Mouse (Mus musculus): ENCODE results near the gene Tas2r135.

The Tas2r135 gene

DNA sequence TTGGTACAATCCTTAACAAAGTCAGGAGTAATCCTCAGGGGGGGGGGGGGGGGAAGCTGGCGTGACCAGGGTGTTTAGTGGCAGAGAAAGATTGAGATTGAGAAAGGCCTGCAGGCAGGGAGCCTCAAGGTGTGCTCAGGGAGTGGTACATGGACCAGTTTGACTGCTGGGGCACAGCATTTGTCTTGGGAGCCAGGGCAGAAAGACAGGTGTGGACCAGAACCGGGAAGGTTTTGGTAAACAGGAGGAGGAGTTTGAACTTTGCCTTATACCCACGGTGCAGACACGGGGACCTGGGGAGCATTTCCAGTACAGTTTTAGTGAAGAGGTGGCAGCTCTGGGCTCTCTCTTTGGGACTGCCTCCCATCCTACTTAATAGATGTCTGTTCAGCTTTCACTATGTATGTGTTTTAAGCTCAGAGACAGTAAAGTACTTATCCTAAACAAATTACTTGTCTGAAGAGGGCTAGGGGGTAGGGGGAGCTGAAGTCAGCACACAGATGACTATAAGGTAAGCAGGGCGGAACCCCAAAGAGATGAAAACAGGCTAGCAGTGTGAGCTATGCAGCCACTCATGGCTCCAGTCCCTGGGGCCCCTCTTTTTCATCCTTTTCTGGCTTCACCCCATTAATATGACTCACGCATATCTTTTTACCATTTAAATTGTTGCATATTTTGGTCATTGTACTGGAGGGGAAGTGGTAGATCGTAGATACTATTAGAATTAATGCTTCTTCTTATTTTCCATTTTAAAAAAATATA is 31.4 kb upstream of the Tas2r135 start:
- in situ Hi-C loops (cut with MboI, MseI), result no loop called here

DNA sequence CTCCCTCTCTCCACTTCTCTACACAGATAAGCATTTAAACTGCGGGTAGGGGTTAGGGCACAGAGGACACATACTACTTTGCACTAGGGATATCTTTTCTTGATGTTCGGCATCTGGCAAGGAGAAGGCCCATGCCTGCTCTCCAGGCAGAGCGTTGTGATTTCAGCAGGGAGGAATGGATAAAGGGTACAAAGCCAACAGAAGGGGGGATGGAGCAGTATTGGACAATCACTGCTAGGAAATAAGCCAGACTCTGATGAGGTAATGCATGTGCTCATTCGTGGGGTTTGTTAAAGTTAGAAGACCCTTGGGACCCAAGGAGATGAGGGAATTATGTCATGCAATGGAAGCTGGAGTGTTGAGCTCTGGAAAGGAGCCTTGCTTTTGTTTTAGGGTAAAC is 30.5 kb upstream of the Tas2r135 start:
- in situ Hi-C loops (cut with MboI, MseI), result loop anchor here (5.0 to 25.0 kb wide), 4 partner anchors 57 to 1288 kb away; partner anchors contain the start of gene Tpk1

DNA sequence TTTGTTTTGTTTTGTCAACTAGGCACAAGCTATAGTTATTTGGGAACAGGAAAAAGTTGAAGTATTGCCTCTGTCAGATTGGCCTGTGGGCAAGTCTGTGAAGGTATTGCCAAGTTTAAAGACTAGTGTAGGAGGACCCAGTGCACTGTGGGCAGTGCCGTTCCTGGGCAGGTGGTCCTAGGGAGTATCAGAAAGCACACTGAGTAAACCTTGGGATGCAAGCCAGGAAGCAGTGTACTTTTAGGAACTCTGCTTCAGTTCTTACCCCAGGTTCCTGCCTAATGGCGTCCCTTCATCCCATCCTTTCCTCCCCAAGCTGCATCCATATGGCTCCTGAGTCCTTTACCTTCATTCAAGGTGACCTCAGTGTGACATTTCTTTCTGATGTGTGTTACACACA is 30.1 kb upstream of the Tas2r135 start:
- in situ Hi-C loops (cut with MboI, MseI), result loop anchor here (5.0 to 25.0 kb wide), 4 partner anchors 58 to 1287 kb away; partner anchors contain the start of gene Tpk1

DNA sequence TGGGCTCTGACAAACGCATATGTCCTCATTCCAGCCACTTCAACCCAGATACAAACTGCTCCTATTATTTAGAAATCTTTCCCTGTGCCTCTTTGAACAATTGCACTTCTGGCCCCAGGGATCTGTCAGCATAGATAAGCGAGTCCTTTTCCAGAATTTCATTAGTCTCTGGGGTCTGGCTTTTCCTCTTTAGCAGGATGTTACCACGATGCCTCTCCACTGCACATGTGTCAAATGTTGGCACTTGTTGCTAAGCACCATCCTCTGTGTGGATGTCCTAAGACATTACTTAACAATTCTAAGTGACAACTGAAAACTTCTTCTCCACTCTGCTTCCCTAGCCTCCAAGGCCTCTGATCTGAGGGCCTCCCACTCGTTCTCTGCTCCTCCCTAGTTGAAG is 29.2 kb upstream of the Tas2r135 start:
- in situ Hi-C loops (cut with MboI, MseI), result loop anchor here (5.0 to 25.0 kb wide), 4 partner anchors 59 to 1286 kb away; partner anchors contain the start of gene Tpk1

DNA sequence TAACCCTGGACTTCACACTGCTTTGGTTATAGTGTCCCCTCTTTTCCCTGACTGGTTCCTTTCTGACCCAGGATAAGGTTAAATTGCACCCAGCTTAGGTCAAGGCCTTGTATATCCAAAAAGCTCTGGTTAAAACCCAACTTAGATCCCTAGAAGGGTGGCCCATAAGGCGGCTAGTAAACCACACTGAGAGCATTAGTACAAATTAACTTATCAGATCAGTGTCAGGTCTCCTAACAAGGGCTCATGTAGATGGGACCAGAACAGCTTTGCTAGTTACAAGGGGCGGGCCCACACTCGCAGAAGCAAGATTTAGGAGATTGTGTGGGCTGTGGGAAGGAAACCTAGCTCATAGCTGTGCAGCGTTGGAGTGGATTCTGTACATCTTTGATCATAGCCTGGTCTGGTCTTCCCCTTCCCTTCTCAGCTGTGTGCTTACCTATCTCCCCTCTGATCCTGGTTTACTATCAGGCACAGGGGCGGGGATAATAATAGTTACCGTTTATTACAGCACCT is 28.7 kb upstream of the Tas2r135 start:
- in situ Hi-C loops (cut with MboI, MseI), result loop anchor here (5.0 to 25.0 kb wide), 4 partner anchors 59 to 1286 kb away; partner anchors contain the start of gene Tpk1

DNA sequence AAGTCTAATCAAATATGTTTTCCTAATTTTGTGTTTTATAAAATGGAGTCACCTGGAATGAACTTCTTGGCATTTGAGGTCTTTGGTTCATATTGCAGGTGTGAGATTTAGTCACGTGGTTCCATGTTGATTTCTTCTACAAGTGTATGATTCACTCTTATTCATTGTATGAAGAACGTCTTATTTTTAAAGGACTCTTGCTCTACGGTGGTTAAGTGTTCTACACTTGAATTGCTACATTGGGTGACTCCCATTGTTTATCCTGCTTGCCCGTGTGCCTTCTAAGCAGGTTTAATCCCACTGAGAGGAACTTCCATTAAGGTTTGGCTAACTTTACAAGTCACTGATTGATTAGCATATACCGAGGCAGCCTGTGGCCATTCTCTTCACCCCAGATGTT is 28.0 kb upstream of the Tas2r135 start:
- in situ Hi-C loops (cut with MboI, MseI), result loop anchor here (5.0 to 25.0 kb wide), 4 partner anchors 60 to 1285 kb away; partner anchors contain the start of gene Tpk1

DNA sequence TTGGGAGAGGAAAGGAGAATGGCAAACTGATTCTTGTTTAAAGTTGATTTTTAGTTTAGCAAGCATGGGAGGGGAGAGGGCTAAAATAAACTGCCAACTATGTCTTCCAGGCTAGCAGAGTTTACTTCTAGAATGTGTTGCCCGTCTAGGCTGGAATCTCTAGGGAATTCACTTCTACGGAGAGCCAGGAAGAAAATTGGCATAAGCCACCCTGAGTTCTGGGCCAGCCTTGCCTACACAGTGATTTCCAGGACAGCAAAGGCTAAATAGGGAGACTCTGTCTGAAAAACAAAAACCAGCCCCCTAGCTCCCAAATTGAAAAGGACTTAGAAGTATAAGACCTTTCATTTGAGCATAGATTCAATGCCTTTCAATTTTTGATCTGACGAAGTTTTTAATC is 25.7 kb upstream of the Tas2r135 start:
- in situ Hi-C loops (cut with MboI, MseI), result loop anchor here (5.0 to 25.0 kb wide), 4 partner anchors 62 to 1283 kb away; partner anchors contain the start of gene Tpk1

DNA sequence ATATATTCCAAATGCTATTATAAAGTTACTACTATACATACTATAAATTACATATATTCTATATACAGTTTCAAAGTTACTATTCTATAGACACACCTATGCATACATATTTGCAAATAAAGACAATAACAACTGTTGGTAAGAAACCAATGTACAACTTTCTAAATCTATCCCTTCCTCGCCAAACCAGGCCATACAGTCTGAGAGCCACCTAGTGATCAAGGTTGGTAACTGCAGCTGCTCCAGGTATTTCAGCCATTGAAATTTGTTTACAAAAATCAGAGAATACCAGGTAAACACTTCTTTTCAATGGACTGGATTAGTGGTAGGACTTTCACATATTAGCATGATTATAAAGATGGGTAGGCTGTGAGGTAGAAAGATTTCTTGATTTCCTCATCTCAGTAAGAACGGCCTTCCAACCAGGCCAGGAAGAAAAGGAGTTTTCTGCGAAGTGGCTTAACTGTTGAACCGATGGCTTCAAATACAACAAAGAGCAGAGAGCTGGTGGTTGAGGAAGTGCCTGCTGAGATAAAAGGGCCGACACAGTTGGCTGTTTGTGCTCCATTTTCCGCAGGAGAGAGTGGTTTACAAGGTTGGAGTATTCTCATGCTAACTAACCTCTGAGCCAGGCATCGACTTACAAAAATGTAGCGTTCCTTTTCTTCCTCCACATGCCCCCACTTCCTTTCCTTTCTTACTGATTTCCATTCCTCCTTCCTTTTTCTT is 24.7 kb upstream of the Tas2r135 start:
- in situ Hi-C loops (cut with MboI, MseI), result loop anchor here (25.0 kb wide), 3 partner anchors 818 to 1282 kb away; partner anchors contain the start of gene Tpk1

DNA sequence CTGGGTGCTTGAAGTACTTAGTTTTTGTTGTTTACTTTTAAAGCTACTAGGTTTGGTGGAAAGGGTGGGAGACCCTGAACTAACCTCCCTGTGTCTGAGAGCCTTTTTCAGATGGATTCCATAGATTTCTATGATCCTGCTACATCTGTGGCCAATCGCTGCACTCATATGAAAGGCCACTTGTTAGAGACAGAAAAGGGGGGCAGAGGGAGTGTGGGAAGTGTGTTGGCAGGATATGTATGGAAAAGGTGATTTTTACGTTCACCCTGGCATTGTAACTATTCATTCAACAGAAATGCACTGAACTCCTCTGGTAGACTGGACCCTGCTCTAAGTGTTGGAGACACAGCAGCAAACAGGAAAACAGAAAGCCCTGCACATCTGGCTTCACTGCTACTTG is 24.0 kb upstream of the Tas2r135 start:
- in situ Hi-C loops (cut with MboI, MseI), result loop anchor here (25.0 kb wide), 3 partner anchors 819 to 1281 kb away; partner anchors contain the start of gene Tpk1

DNA sequence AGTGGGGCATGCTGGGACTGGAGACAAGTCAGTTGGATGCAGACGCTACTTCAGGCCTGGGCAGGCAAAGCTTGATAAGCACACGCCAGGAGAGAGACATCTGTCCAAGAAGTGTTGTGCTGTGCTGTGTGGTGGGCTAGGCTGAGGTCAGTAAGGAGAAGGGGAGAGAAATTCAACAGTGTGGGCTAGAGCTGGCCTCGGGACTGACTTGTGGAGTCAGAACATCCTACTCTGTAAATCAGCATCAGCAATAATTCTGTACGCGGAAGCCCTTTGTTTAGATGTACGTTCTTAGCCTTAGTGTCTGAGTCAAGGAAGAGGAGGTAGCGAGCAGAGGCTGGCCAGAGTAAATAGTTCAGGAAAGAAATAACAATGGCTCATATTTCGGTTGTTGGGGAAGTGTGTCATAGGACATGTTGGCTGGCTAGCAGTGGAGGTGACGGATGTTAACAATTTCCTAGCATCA is 23.3 kb upstream of the Tas2r135 start:
- in situ Hi-C loops (cut with MboI, MseI), result loop anchor here (25.0 kb wide), 3 partner anchors 820 to 1280 kb away; partner anchors contain the start of gene Tpk1

DNA sequence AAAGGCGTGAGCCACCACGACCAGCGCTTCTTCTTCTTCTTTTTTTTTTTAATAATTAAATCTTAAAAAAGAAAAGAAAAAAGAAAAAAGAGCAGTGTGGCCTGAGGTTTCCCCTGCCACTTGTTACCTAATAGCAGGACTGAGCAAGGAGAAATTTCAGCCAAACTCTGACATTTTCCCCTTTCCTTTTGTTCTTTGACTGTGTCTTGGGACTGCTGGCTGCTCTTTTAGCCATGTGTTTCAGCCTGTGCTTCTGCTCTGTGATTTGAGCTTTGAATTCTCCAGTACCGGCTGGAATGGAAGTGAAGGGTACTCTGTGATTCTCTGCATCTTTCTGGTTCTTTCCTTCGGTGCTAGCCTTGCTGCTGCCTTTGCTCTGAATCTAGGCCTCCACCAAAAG is 21.9 kb upstream of the Tas2r135 start:
- in situ Hi-C loops (cut with MboI, MseI), result loop anchor here (25.0 kb wide), 3 partner anchors 821 to 1279 kb away; partner anchors contain the start of gene Tpk1

DNA sequence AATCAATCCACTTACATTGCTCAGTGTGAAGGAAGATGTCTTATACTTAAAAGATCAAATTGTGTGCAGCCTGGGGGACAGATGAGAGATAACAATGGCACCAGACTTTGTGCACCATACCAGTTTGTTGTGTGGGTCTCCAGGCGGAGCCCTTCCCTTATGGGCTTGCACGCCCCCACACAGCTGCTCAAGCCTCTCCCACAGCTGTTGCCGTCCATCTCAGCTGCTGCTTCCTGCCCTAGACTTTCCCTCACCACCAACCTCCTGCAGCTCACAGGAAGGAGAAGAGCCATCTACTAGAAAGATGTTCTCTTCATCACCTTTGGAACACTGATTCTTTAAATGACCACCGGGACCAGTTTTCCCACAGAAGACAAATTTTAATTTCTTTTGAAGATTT is 19.6 kb upstream of the Tas2r135 start:
- in situ Hi-C loops (cut with MboI, MseI), result loop anchor here (25.0 kb wide), 3 partner anchors 823 to 1277 kb away; partner anchors contain the start of gene Tpk1

DNA sequence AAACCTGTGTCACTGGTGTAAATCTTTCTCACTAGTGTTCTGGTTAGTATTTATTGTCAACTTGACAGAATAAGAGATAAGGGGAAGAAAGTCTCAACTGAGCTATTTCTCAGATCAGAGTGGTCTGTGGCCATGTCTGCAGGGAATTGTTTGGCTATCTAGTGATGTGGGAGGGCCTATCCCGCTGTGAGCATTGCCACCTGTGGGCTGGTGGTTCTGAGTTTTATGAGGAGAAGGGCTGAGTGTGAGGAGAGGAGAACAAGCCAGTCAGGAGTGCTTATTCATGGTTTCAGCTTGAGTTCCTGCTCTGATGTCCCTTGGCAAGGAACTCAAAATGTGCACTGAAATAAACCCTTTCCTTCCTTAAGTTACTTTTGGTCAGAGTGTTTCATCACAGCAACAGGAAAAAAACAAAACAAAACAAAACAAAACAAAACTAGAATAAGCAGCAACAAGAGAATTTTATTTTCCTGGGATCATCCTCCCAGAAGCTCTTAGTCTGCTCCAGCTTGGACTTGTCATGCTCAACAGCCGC is 13.4 kb upstream of the Tas2r135 start:
- in situ Hi-C loops (cut with MboI, MseI), result loop anchor here (25.0 kb wide), 3 partner anchors 830 to 1280 kb away; partner anchors contain the start of gene Tpk1

DNA sequence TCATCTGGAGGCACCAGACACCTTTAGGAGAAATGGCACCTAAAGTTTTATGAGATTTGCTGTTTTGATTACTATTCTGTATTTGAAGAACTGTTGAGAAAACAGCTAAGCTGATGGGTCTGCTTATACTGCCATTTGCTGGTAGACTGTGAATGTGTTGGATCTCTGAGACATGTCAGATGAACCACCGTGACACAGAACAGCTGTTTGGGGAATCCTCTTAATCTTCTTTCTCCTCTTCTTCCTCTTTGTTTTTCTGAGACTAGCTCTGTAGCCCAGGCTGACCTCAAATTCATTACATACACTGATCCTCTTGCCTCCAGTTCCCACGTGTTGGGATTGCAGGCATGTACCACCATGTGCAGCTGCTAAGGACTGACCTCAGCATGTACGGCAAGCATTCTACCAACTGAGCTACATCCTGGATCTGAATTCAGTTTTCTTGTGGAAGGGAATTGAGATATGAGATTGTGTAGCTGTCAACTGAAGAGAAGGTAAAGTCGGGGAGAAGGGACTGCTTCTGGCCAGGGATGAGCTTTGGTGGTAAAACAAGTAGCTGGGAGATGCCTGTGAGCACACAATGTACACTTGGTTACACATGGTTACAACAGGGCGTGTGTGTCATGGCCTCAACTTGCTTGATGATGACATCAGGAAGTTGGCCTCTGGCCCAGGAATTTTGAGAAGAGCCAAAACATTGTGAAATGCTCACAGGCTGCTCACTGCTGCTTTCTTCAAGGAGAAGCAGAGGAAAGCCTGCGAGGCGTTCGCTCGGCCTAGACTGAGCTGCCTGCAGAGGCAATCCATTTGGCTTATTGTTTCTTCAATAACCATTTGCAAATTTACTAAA is 9.0 kb upstream of the Tas2r135 start:
- in situ Hi-C loops (cut with MboI, MseI), result loop anchor here (25.0 kb wide), 3 partner anchors 834 to 1284 kb away; partner anchors contain the start of gene Tpk1

DNA sequence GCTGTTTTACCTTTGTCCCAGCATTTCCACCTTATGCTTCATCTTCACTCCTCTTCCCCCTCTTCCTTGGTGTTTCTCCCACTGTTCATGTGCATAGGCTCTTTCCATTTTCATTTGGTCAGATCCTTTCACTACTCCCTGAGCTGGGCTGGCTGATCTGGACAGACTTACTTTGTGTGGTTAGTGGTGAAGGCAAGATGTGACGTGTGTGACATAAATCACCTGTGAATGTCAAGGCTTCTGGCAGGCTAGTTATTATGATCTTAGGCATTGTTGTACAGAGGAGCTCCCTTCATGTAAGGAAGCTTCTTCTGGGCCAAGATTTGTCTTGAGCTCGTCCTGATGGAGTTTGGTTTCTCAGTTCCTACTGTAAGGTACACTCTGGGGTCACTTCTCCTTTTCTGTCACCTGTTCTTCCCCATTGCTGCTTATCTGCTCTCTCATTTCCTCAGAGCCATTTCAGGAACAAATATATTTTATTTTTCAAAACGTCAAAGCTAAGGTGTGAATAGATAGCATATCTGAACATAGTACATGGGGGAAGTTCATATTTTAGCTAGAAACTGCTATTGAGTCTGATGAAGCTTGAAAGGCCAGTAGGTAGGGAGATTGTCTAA is 8.1 kb upstream of the Tas2r135 start:
- in situ Hi-C loops (cut with MboI, MseI), result loop anchor here (25.0 kb wide), 3 partner anchors 835 to 1285 kb away; partner anchors contain the start of gene Tpk1

DNA sequence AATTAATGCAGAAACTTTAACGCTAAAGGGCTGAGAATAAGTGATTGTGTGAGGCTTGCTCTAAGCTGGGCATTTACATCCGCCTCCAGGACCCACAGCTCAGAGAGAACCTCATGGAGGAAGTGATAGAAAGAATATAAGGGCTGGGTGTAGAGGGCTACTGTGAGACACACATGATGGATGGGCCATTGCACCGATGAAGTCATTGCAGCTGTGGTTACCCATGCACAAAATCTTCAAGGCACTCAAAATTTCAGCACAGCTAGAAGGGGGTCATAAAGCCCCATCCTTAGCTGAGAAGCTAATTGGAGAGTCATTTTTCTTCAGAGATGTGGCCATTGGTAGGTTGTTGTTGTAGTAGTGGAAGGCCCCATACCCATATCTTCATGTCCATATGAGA is 6.9 kb upstream of the Tas2r135 start:
- in situ Hi-C loops (cut with MboI, MseI), result loop anchor here (25.0 kb wide), 3 partner anchors 836 to 1286 kb away; partner anchors contain the start of gene Tpk1

DNA sequence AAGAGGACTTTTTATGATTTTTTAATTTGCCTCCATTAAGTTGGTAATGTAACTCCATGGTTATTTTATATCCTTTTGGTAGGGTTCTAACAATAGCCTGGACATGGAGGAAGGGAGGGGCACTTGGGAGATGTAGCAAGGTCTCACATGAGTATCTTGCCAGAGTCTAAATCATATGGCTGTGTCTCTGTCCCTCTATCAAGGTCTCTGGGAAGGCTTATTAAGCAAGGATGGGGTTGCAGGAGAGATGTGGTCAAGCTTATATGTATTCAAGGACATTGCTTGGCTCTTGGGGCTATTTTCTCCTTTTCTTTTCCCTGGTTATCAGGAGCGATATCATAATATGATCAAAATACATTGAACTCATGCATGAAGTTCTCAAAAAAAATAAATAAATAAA is 6.2 kb upstream of the Tas2r135 start:
- in situ Hi-C loops (cut with MboI, MseI), result loop anchor here (25.0 kb wide), 3 partner anchors 837 to 1287 kb away; partner anchors contain the start of gene Tpk1

DNA sequence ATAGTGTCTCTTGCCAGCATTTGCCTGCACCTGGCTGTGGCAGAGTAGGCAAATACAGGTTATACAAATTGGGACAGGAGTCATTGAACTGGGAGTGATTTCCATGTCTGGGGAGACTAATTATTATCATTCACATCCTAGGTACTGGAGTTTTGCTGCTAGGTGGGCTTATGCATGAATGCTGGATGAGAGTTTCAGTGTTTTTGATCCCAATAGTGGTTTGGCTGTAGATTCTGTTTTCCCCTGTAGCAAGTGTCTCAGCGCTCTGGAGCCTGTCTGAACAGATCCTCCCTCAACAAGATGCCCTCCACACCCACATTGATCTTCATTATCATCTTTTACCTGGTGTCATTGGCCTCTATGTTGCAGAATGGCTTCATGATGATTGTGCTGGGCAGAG is 5.3 kb upstream of the Tas2r135 start, which contains the start of gene Tas2r143:
Gene Tas2r143, plus strand, starts transcription at position 301 of the 400 bp plus-strand sequence.
- in situ Hi-C loops (cut with MboI, MseI), result loop anchor here (25.0 kb wide), 3 partner anchors 838 to 1288 kb away; partner anchors contain the start of gene Tpk1

DNA sequence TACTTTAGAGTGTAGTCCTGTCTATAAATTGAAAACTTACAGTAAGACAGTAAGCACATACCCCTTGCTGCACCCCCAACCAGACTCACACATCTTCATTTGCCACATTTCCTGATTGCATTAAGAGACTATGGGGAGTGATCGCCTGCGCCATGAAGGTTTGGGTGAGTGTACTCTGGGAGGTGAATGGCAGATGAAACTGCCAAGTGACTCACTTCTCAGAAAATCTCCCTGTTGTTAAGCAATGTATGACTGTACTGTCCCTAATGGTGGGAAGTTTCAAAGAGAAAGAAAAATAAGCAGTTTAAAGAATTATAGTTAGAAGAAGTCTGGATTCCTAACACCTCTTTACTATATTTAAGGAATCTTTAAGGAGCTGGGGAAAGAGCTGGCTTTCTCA is 14.2 kb downstream of the Tas2r135 start:
- in situ Hi-C loops (cut with MboI, MseI), result no loop called here
